ENCODE assay signal across 8 mouse cellular contexts in the genomic region with DNA sequence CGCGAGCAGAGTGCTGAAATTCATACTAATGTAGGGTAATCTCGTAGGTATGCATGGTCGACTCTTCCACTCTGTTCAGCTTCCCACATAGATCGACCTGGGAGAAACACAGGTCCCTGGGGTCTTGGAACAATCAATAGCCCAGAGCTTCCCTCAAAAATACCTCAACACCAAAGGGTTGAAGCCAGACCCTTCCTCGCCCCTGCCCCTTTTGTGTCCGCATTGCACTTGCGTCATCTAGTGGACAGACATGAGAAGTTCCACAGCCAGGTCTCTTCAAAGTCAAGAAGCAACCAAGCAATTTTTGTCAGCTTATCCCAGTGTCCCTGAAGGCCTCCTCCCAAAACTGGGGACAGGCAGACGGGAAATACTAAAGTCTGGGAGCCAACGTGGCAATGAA.
DNase-seq lines count a peak whose midpoint lies in the region; ATAC-seq lines count a peak whose summit lies in the region.

No protein-coding gene starts in this region.

- H3K4me1 ChIP-seq in forebrain, embryonic 16.5 days (replicated peaks; ENCODE audit: control insufficient read depth, insufficient read depth, low read length): no peaks in the 10 kb centered on the region

- ATAC-seq in forebrain, embryonic 16.5 days: 0 out of 2 replicates have a peak, but pooled peaks have one; percentile 23
- no peak for ATAC-seq in inflammation-experienced regulatory T-cells, adult 6 months

- no peaks in the 10 kb centered on the region for H3K36me3 ChIP-seq in forebrain, embryonic 16.5 days (ENCODE audit: control insufficient read depth, insufficient read depth)

- intact Hi-C loops in gastrocnemius, postnatal 36 days (cut with DNase I): no loop called here

- 0 out of 2 replicates have a peak overlapping the region, but pooled peaks have one; percentile 11 for H3K4me3 ChIP-seq in forebrain, embryonic 16.5 days (replicated peaks; ENCODE audit: low read length)

- H3K9me3 ChIP-seq in forebrain, embryonic 16.5 days (ENCODE audit: control insufficient read depth, low read length): no peaks in the 10 kb centered on the region

- no peak overlapping the region for H3K27ac ChIP-seq in forebrain, embryonic 16.5 days (ENCODE audit: low read length)

- WGBS in forebrain, embryonic 16.5 days: 26% methylated on average over 10 of the region's 10 CpGs

- H3K27me3 ChIP-seq in forebrain, embryonic 16.5 days (replicated peaks; ENCODE audit: control insufficient read depth, insufficient read depth, low read length): no peaks in the 10 kb centered on the region

- H3K9ac ChIP-seq in forebrain, embryonic 16.5 days (replicated peaks; ENCODE audit: low read depth, low read length): no peak overlapping the region

- DNase-seq in kidney, postnatal 10 days: peak; percentile 8
- no peak for DNase-seq in kidney, adult 9 months
- DNase-seq in adipocyte (ENCODE audit: low spot score): peak; percentile 36
- peak; percentile 20 to 21 for DNase-seq in lung, postnatal 4 days
- DNase-seq in gastrocnemius, postnatal 36 days: no peak
- no peak for DNase-seq in gastrocnemius, postnatal 10 days

- peak overlapping the region; percentile 29; the same call in 1 of the 2 replicates for H3K4me2 ChIP-seq in forebrain, embryonic 16.5 days (ENCODE audit: low read length)

Comparison
In these comparisons a context has a peak if more than half of its experiments do, and no peak if none do; other contexts are left out.
1. DNase-seq: peak in kidney, postnatal 10 days (single experiment), adipocyte (single experiment) and lung, postnatal 4 days (2 of 2); none in kidney, adult 9 months (single experiment), gastrocnemius, postnatal 36 days (0 of 2) and gastrocnemius, postnatal 10 days (single experiment).